Mouse (Mus musculus): ENCODE data around the gene Rap2a. TPM values are rescaled to one million over a fixed set of nuclear protein-coding genes. Genes with fewer than 3 reads are reported as not detected.

The Rap2a gene
- polyA plus RNA-seq, 1 experiment from 2014 or later, result 19.2 TPM

GRCm38 (mm10) chr14:120539626-120540025, 61.4 kb downstream of the Rap2a start:
- Histone ChIP-seq H3K36me3 (ENCODE audit: control insufficient read depth, insufficient read depth, low read length) (no peaks in the 10 kb centered on the region), H3K9ac (ENCODE audit: low read depth, low read length) (no peak overlapping the region), H3K27ac (ENCODE audit: low read depth, low read length) (no peak overlapping the region), H3K4me3 (ENCODE audit: low read depth, low read length) (no peak overlapping the region), H3K4me1 (replicated peaks; ENCODE audit: control insufficient read depth, insufficient read depth, low read length) (no peaks in the 10 kb centered on the region; the same call in 1 of the 2 replicates), H3K27me3 (ENCODE audit: control insufficient read depth, insufficient read depth, low read length) (no peaks in the 10 kb centered on the region), H3K9me3 (ENCODE audit: control insufficient read depth, low read length) (no peaks in the 10 kb centered on the region), H3K4me2 (replicated peaks; ENCODE audit: low read depth, low read length) (no peak overlapping the region)
- ATAC-seq (ENCODE audit: low FRiP score) (no peak; the same call in 1 of the 2 replicates), DNase-seq (ENCODE audit: low spot score) (no peak)
- 69% methylated on average over 3 of the region's 3 CpGs for WGBS

- Histone ChIP-seq H3K4me2 (replicated peaks; ENCODE audit: low read depth, low read length) (no peak overlapping the region), H3K4me1 (replicated peaks; ENCODE audit: control insufficient read depth, insufficient read depth, low read length) (no peaks in the 10 kb centered on the region), H3K9me3 (ENCODE audit: control insufficient read depth, low read length) (no peaks in the 10 kb centered on the region), H3K27me3 (ENCODE audit: control insufficient read depth, insufficient read depth, low read length) (no peaks in the 10 kb centered on the region), H3K4me3 (ENCODE audit: low read depth, low read length) (no peak overlapping the region), H3K36me3 (ENCODE audit: control insufficient read depth, insufficient read depth, low read length) (no peaks in the 10 kb centered on the region), H3K27ac (ENCODE audit: low read depth, low read length) (no peak overlapping the region), H3K9ac (ENCODE audit: low read depth, low read length) (no peak overlapping the region)
- DNase-seq (ENCODE audit: low spot score) (no peak), ATAC-seq (ENCODE audit: low FRiP score) (no peak)
- 72% methylated on average over 8 of the region's 8 CpGs for WGBS
These were observed 64.2 kb downstream of the Rap2a start for GRCm38 (mm10) chr14:120542445-120542844.

GRCm38 (mm10) chr14:120542976-120543375, 64.7 kb downstream of the Rap2a start:
- no peak overlapping the region for H3K4me3 ChIP-seq (ENCODE audit: low read depth, low read length)
- no peak overlapping the region for H3K9ac ChIP-seq (ENCODE audit: low read depth, low read length)
- no peaks in the 10 kb centered on the region for H3K27me3 ChIP-seq (ENCODE audit: control insufficient read depth, insufficient read depth, low read length)
- H3K4me1 ChIP-seq (replicated peaks; ENCODE audit: control insufficient read depth, insufficient read depth, low read length), result no peaks in the 10 kb centered on the region
- H3K36me3 ChIP-seq (ENCODE audit: control insufficient read depth, insufficient read depth, low read length), result no peaks in the 10 kb centered on the region
- WGBS, result 83% methylated on average over 3 of the region's 3 CpGs
- no peak overlapping the region for H3K27ac ChIP-seq (ENCODE audit: low read depth, low read length)
- DNase-seq (ENCODE audit: low spot score) (no peak), ATAC-seq (ENCODE audit: low FRiP score) (no peak)
- H3K9me3 ChIP-seq (ENCODE audit: control insufficient read depth, low read length), result no peaks in the 10 kb centered on the region
- no peak overlapping the region for H3K4me2 ChIP-seq (replicated peaks; ENCODE audit: low read depth, low read length)

GRCm38 (mm10) chr14:120543846-120544245, 65.6 kb downstream of the Rap2a start:
- ATAC-seq (ENCODE audit: low FRiP score) (no peak), DNase-seq (ENCODE audit: low spot score) (no peak)
- no peak overlapping the region for H3K9ac ChIP-seq (ENCODE audit: low read depth, low read length)
- WGBS, result 90% methylated on average over 6 of the region's 6 CpGs
- no peaks in the 10 kb centered on the region for H3K4me1 ChIP-seq (replicated peaks; ENCODE audit: control insufficient read depth, insufficient read depth, low read length)
- no peaks in the 10 kb centered on the region for H3K27me3 ChIP-seq (ENCODE audit: control insufficient read depth, insufficient read depth, low read length)
- H3K27ac ChIP-seq (ENCODE audit: low read depth, low read length), result no peak overlapping the region
- H3K4me2 ChIP-seq (replicated peaks; ENCODE audit: low read depth, low read length), result no peak overlapping the region
- no peaks in the 10 kb centered on the region for H3K36me3 ChIP-seq (ENCODE audit: control insufficient read depth, insufficient read depth, low read length)
- H3K9me3 ChIP-seq (ENCODE audit: control insufficient read depth, low read length), result no peaks in the 10 kb centered on the region
- H3K4me3 ChIP-seq (ENCODE audit: low read depth, low read length), result no peak overlapping the region

GRCm38 (mm10) chr14:120544495-120544894, 66.3 kb downstream of the Rap2a start:
- H3K9me3 ChIP-seq (ENCODE audit: control insufficient read depth, low read length), result no peaks in the 10 kb centered on the region
- no peaks in the 10 kb centered on the region for H3K36me3 ChIP-seq (ENCODE audit: control insufficient read depth, insufficient read depth, low read length)
- no peak overlapping the region for H3K4me3 ChIP-seq (ENCODE audit: low read depth, low read length)
- H3K4me1 ChIP-seq (replicated peaks; ENCODE audit: control insufficient read depth, insufficient read depth, low read length), result no peaks in the 10 kb centered on the region
- ATAC-seq (ENCODE audit: low FRiP score) (no peak), DNase-seq (ENCODE audit: low spot score) (no peak)
- no peak overlapping the region for H3K9ac ChIP-seq (ENCODE audit: low read depth, low read length)
- H3K27ac ChIP-seq (ENCODE audit: low read depth, low read length), result no peak overlapping the region
- WGBS, result 91% methylated on average over 6 of the region's 6 CpGs
- H3K27me3 ChIP-seq (ENCODE audit: control insufficient read depth, insufficient read depth, low read length), result no peaks in the 10 kb centered on the region
- no peak overlapping the region for H3K4me2 ChIP-seq (replicated peaks; ENCODE audit: low read depth, low read length)

- Histone ChIP-seq H3K9ac (ENCODE audit: low read depth, low read length) (no peak overlapping the region), H3K9me3 (ENCODE audit: control insufficient read depth, low read length) (no peaks in the 10 kb centered on the region), H3K4me3 (ENCODE audit: low read depth, low read length) (no peak overlapping the region), H3K4me1 (replicated peaks; ENCODE audit: control insufficient read depth, insufficient read depth, low read length) (no peaks in the 10 kb centered on the region), H3K27me3 (ENCODE audit: control insufficient read depth, insufficient read depth, low read length) (no peaks in the 10 kb centered on the region), H3K36me3 (ENCODE audit: control insufficient read depth, insufficient read depth, low read length) (no peaks in the 10 kb centered on the region), H3K27ac (ENCODE audit: low read depth, low read length) (no peak overlapping the region), H3K4me2 (replicated peaks; ENCODE audit: low read depth, low read length) (no peak overlapping the region)
- 86% methylated on average over 2 of the region's 2 CpGs for WGBS
- DNase-seq (ENCODE audit: low spot score) (no peak), ATAC-seq (ENCODE audit: low FRiP score) (no peak)
These were observed 66.7 kb downstream of the Rap2a start for GRCm38 (mm10) chr14:120544946-120545345.

Other genes with a start within 250 kb of the Rap2a start
- gene Mbnl2, start 202.8 kb upstream of the Rap2a start, polyA plus RNA-seq (2014; fragmentation: Nextera tagmentation; extraction: Ambion mirVana), result 44.7 and 50.1 TPM in 2 replicates

Measured in hindbrain, embryonic 11.5 days (tissue).